Mouse (Mus musculus): ENCODE data around the gene Ppp1r9b.

DNA sequence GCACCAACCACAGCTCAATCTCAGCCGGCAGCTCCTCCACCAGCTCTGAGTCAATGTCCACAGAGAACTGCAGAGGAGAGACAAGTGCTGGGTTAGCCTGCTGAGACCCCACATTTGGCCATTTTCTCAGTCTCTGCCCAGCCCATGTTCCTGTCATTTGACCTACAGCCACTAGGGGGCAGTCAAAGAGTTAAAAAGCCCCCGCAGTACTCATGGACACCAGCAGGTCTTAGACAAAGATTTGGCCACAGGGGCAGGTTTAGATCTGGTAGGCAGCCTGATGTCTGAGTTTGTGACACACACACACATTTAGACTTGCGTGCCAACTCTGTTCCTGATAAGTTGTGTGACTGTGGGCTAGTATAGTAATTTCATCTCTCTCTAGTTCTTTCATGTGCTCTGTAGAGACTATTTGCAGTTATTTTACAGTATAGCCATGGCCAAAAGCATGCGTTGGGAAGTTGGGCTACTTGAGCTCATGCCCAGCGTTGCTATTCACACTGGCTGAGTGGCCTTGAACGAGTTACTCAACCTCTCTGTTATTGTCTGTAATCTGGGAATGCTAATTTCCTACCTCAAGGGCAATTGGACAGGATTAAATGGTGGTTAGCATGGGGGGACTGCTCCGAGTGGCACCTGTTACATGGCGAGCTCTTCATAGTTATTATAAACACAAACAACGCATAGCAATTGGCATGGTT is 56.3 kb downstream of the Ppp1r9b start:
- no peak for TF ChIP-seq POLR2A (IDR thresholded peaks at IDR 0.05; ENCODE audit: low read depth, low read length)
- TF ChIP-seq CTCF (conservative IDR thresholded peaks at IDR 0.05; ENCODE audit: insufficient read depth, insufficient read length, low read depth, low read length), result peak; percentile 87

Data from kidney, adult 2 months (tissue).